Mouse (Mus musculus): Measurements from ENCODE around the gene Ipo8.

DNA sequence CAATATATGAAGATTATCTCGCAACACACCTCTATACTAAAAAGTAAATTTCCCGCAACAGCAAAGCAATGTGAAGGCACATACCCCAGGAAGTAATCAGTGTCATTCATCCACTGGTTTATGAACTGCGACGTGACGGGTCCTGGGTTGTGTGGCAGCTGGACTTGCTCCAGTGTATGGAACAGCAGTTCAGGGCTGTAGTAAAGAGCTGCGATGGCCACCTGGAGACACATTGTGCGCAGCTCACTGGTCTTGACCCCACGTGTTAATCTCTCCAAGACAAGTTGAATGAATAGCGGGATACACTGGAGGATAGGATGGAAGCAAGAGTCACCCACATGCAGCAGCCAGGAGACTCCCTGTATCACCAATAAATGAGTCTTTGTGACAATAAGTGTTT lies 46.8 kb downstream of the Ipo8 start:
- TF ChIP-seq CTCF (IDR thresholded peaks at IDR 0.05; ENCODE audit: borderline replicate concordance, control insufficient read depth, extremely low read depth, insufficient read depth, low read length, poor library complexity), result no peak
- no peak for TF ChIP-seq POLR2A (IDR thresholded peaks at IDR 0.05; ENCODE audit: control insufficient read depth, extremely low read depth, insufficient read depth, low read length, poor library complexity)

All from thymus, adult 2 months (tissue).